Mouse (Mus musculus): ENCODE measurements around the gene Runx3.

The Runx3 gene

DNA sequence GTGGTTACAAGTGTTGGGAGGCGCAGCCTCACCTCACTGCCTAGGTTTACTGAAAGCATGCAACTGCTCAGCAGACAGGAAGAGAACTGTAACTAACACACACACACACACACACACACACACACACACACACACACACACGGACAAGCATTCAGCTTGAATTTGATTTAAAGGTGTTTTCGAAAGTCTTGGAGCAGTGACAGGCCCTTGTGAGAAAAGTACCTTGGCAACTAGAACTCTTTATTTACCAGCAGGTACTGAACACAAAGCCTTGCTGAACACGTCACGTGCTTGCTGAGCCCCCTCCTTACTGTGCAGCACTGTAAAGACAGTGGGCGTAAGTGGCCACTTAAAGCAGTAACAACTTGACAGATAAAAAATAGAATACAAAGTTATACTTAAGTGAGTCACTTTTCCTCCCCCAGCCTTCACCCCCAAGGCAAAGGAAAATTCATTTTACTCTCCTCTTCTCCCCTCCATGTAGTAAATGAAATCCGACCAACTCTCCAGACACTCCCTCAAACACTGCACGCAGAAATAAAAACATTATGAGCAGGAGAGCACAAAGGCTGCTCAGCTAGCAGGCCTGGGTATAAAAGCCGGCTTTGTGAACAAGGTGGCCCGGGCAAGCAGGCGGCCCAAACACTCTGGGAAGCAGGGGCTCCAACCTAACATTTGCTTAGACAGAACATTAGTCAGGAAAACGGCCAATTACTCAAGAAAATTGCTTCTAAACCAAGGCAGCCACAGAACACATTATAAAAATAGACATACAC lies 101.4 kb downstream of the Runx3 start:
- no peak for DNase-seq (ENCODE audit: low spot score in 2 of 2)

DNA sequence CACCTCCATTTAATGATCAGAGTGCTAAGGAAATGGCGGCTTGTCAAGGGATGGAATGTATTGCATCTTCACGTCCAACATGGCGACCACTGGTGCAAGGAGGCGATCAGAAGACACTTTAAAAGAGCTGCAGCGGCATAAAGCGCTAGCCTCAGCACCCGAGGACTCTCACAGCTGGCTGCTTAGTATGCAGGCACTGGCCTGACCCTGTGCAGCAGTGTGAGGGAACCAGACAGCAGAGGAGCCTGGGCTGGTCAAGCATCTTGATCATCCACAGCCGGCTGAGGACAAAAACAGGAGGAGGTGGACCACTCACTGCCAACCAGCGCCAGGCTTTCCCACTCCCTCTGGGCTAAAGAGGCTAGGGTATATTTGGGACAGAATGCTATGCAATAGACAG lies 103.4 kb downstream of the Runx3 start:
- no peak for DNase-seq (ENCODE audit: low spot score in 2 of 2)

DNA sequence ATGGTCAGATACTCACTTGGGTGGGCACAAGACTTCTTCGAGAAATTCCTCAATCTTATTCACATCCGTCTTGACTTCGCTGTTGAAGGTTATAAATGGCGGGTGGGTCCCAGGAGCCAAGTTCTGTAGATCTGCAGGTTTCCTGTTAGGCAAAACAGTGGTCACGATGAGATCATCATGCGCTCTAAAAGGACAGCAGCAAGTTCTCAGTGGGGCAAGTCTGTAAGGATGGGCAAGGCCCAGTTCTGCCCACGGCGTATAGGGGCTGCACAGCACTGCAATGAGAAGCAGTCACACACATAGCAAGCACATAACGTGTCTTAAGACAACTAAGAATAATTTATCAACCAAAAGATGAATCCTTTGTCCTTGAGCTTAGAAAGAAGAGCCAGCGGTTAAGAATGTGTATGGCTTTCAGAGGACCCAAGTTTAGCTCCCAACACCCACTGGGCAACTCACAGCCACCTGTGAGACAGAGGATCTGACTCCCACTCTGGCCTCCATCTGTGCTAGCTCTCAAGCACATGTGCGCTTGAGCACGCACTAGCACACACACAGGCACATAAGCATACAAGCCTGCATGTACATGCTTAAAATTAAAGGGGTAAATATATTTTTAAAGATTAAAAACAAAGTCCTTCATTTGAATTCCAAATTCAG lies 105.7 kb downstream of the Runx3 start:
- no peak for DNase-seq (ENCODE audit: low spot score in 2 of 2)
